Mouse (Mus musculus): ENCODE measurements around the gene Fam129c.

DNA sequence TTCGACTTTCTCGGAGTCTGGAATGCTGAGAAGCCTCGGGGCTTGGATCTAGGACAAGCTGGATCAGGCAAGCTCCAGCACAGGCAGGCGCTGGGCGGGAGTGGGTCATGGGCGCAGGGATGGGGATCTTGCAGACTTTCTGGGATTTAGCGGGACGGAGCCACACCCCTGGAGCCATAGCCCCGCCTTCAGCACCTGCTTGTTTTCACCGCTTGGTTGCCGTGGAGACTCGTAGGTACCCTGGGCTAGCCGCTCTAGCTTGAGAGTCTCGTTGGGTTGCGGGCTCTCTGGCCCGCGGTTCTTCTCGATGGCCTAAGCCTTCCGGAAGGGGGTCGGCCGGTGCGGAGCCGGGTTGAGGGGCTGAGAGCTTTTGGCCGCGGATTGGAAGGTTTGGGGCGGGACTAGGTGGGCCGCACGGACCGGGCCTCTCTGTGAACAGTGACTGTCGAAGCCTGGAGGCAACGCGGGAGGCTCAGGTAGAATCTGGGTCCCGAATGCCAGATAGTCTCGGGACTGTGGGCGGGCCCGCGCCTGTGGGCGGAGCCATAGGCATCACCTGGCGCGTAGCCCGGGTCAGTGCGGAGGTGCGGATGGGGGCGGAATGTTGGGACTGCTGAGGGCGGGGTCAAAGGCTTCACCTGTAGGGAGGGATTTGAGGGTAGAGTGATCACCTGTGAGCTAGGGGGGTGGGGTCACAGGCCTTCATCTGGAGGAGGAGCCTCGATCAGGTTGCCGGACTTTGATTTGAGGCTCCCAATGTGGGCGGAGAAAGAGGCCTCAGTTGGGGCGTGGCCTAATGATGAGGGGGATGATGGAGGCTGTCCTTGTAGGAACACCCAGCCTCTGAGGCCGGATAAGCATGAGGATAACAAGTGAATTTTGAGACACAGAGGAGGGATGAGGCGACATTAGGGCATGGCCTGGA lies 27.8 kb upstream of the Fam129c start:
- TF ChIP-seq EP300 (IDR thresholded peaks at IDR 0.05; ENCODE audit: low read depth) (no peak), CTCF (IDR thresholded peaks at IDR 0.05; ENCODE audit: low read depth) (no peak)
